Mouse (Mus musculus): ENCODE measurements around the gene Zmat3. TPM values are rescaled to one million over a fixed set of nuclear protein-coding genes. Genes with fewer than 3 reads are reported as not detected.

The Zmat3 gene
- polyA plus RNA-seq, 1 experiment: 4.0 TPM

GRCm38 (mm10) chr3:32399381-32399780 is 33.6 kb upstream of the Zmat3 start:
- TF ChIP-seq GATA1 (IDR thresholded peaks at IDR 0.05; ENCODE audit: borderline replicate concordance, low read length) (no peak), FLI1 (IDR thresholded peaks at IDR 0.05; ENCODE audit: low read length) (no peak)
- H3K36me3 ChIP-seq (replicated peaks; ENCODE audit: low read length): no peaks in the 10 kb centered on the region
- H3K4me1 ChIP-seq: peaks cover 52% of the 10 kb centered on the region
- no peaks in the 10 kb centered on the region for H3K27me3 ChIP-seq (replicated peaks)
- peak overlapping the region; percentile 65 for H3K4me3 ChIP-seq (replicated peaks)
- H3K9me3 ChIP-seq: no peaks in the 10 kb centered on the region

GRCm38 (mm10) chr3:32398623-32399022 is 32.8 kb upstream of the Zmat3 start:
- Histone ChIP-seq H3K36me3 (replicated peaks; ENCODE audit: low read length) (no peaks in the 10 kb centered on the region), H3K27me3 (replicated peaks) (no peaks in the 10 kb centered on the region), H3K4me3 (replicated peaks) (peak overlapping the region; percentile 67), H3K9me3 (no peaks in the 10 kb centered on the region), H3K4me1 (peaks cover 53% of the 10 kb centered on the region)
- no peak for TF ChIP-seq FLI1 (IDR thresholded peaks at IDR 0.05; ENCODE audit: low read length)
- TF ChIP-seq GATA1 (IDR thresholded peaks at IDR 0.05; ENCODE audit: borderline replicate concordance, low read length): no peak

- TF ChIP-seq GATA1 (IDR thresholded peaks at IDR 0.05; ENCODE audit: borderline replicate concordance, low read length) (no peak), FLI1 (IDR thresholded peaks at IDR 0.05; ENCODE audit: low read length) (no peak)
- no peaks in the 10 kb centered on the region for H3K9me3 ChIP-seq
- H3K4me3 ChIP-seq (replicated peaks): peak overlapping the region; percentile 98
- H3K4me1 ChIP-seq: peaks cover 53% of the 10 kb centered on the region
- H3K36me3 ChIP-seq (replicated peaks; ENCODE audit: low read length): no peaks in the 10 kb centered on the region
- no peaks in the 10 kb centered on the region for H3K27me3 ChIP-seq (replicated peaks)
Observed at GRCm38 (mm10) chr3:32398175-32398538, 32.3 kb upstream of the Zmat3 start.

GRCm38 (mm10) chr3:32397461-32398174 is 31.8 kb upstream of the Zmat3 start, which contains the start of gene Pik3ca:
Gene Pik3ca (plus strand): TSS chr3:32397671.
- Histone ChIP-seq H3K36me3 (replicated peaks; ENCODE audit: low read length) (no peaks in the 10 kb centered on the region), H3K4me1 (peaks cover 52% of the 10 kb centered on the region), H3K9me3 (no peaks in the 10 kb centered on the region), H3K4me3 (replicated peaks) (peak within 1 kb of the TSS; percentile 98), H3K27me3 (replicated peaks) (no peaks in the 10 kb centered on the region)
- no peak for TF ChIP-seq FLI1 (IDR thresholded peaks at IDR 0.05; ENCODE audit: low read length)
- no peak for TF ChIP-seq GATA1 (IDR thresholded peaks at IDR 0.05; ENCODE audit: borderline replicate concordance, low read length)

- H3K27me3 ChIP-seq (replicated peaks): no peaks in the 10 kb centered on the region
- peak; percentile 90; the same call in 1 of the 2 replicates for TF ChIP-seq FLI1 (IDR thresholded peaks at IDR 0.05; ENCODE audit: low read length)
- no peak for TF ChIP-seq GATA1 (IDR thresholded peaks at IDR 0.05; ENCODE audit: borderline replicate concordance, low read length)
- H3K4me3 ChIP-seq (replicated peaks): peak overlapping the region; percentile 98
Observed at GRCm38 (mm10) chr3:32396794-32397460, 31.1 kb upstream of the Zmat3 start.

GRCm38 (mm10) chr3:32395771-32396551 is 30.1 kb upstream of the Zmat3 start:
- H3K4me1 ChIP-seq: peaks cover 44% of the 10 kb centered on the region
- TF ChIP-seq GATA1 (IDR thresholded peaks at IDR 0.05; ENCODE audit: borderline replicate concordance, low read length) (no peak), FLI1 (IDR thresholded peaks at IDR 0.05; ENCODE audit: low read length) (no peak)
- H3K36me3 ChIP-seq (replicated peaks; ENCODE audit: low read length): no peaks in the 10 kb centered on the region
- H3K9me3 ChIP-seq: 0 out of 2 replicates have a peak, but pooled peaks cover 2% of the 10 kb centered on the region
- H3K27me3 ChIP-seq (replicated peaks): no peaks in the 10 kb centered on the region
- peak overlapping the region; percentile 98 for H3K4me3 ChIP-seq (replicated peaks)

More at GRCm38 (mm10) chr3:32396794-32397460, 31.1 kb upstream of the Zmat3 start:
- no peaks in the 10 kb centered on the region for H3K36me3 ChIP-seq (replicated peaks; ENCODE audit: low read length)
- peaks cover 50% of the 10 kb centered on the region for H3K4me1 ChIP-seq
- no peaks in the 10 kb centered on the region for H3K9me3 ChIP-seq

GRCm38 (mm10) chr3:32393986-32394385 is 28.2 kb upstream of the Zmat3 start:
- Histone ChIP-seq H3K9me3 (0 out of 2 replicates have a peak, but pooled peaks cover 4% of the 10 kb centered on the region), H3K4me1 (peaks cover 28% of the 10 kb centered on the region), H3K4me3 (replicated peaks) (no peak overlapping the region), H3K36me3 (replicated peaks; ENCODE audit: low read length) (no peaks in the 10 kb centered on the region), H3K27me3 (replicated peaks) (no peaks in the 10 kb centered on the region)
- TF ChIP-seq GATA1 (IDR thresholded peaks at IDR 0.05; ENCODE audit: borderline replicate concordance, low read length): no peak
- TF ChIP-seq FLI1 (IDR thresholded peaks at IDR 0.05; ENCODE audit: low read length): no peak

- Histone ChIP-seq H3K36me3 (replicated peaks; ENCODE audit: low read length) (no peaks in the 10 kb centered on the region), H3K4me1 (peaks cover 27% of the 10 kb centered on the region), H3K4me3 (replicated peaks) (no peak overlapping the region), H3K9me3 (0 out of 2 replicates have a peak, but pooled peaks cover 4% of the 10 kb centered on the region), H3K27me3 (replicated peaks) (no peaks in the 10 kb centered on the region)
- TF ChIP-seq GATA1 (IDR thresholded peaks at IDR 0.05; ENCODE audit: borderline replicate concordance, low read length) (no peak), FLI1 (IDR thresholded peaks at IDR 0.05; ENCODE audit: low read length) (no peak)
Observed at GRCm38 (mm10) chr3:32392841-32393240, 27.0 kb upstream of the Zmat3 start.

- peaks cover 12% of the 10 kb centered on the region for H3K4me1 ChIP-seq
- no peaks in the 10 kb centered on the region for H3K36me3 ChIP-seq (replicated peaks; ENCODE audit: low read length)
- no peaks in the 10 kb centered on the region for H3K9me3 ChIP-seq
- no peak overlapping the region for H3K4me3 ChIP-seq (replicated peaks)
- H3K27me3 ChIP-seq (replicated peaks): peaks cover 6% of the 10 kb centered on the region
- no peak for TF ChIP-seq FLI1 (IDR thresholded peaks at IDR 0.05; ENCODE audit: low read length)
- no peak for TF ChIP-seq GATA1 (IDR thresholded peaks at IDR 0.05; ENCODE audit: borderline replicate concordance, low read length)
Observed at GRCm38 (mm10) chr3:32381556-32381955, 15.7 kb upstream of the Zmat3 start.

Measured in megakaryocyte, embryonic 14.5 days (primary cell).